8 mouse cellular contexts compared by ENCODE assay signal in the genomic region with DNA sequence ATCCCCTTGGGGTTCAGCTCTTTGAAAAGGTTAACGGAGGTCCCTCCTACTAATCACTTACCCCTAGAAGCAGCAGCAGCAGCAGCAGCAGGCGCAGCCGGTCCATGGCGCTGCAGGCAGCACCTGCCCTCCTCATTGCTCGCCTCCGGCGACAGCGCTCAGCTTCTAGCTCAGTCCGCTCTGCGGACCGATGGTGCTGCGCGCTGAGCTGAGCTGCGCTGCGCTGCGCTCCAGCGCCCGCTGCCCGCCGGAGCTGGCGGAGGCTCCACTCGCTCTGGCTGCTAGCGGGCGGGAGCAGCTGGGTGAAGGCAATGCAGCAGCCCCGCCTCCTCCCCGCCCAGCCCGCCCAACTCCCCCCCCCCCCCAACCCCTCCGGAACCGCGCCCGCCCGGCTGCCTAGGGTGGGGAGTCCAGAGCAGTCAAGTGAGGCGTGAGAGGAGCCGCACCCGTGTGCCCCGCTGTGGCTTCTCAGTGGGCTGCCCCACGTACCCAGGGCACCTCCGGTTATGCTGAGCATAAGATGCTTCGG. TPM values are rescaled to one million over a fixed set of nuclear protein-coding genes. Genes with fewer than 3 reads are reported as not detected.
DNase-seq lines count a peak whose midpoint lies in the region; ATAC-seq lines count a peak whose summit lies in the region.

A gene (minus strand): TSS at position 313 of the 529 bp plus-strand sequence.

- peak; percentile 46 to 58 for DNase-seq in left cerebral cortex, adult 18-20 months (ENCODE audit: low spot score in 2 of 2)
- DNase-seq in left cerebral cortex, adult 11 months (ENCODE audit: low spot score) = no peak
- DNase-seq in cerebellum, adult 11-12 months = peak; percentile 10
- peak; percentile 73 for DNase-seq in forelimb bud, embryonic 11.5 days (ENCODE audit: low read depth, low spot score)

- H3K4me3 ChIP-seq in kidney, embryonic 14.5 days (ENCODE audit: low read length) = peak within 1 kb of the TSS; percentile 50
- peak within 1 kb of the TSS; percentile 18 for H3K4me3 ChIP-seq in liver, embryonic 16.5 days (ENCODE audit: low read depth, low read length)

- WGBS in kidney, embryonic 14.5 days = 0% methylated on average over 32 of the region's 39 CpGs
- 1% methylated on average over 33 of the region's 39 CpGs for WGBS in liver, embryonic 16.5 days (ENCODE audit: insufficient replicate concordance)

- H3K27me3 ChIP-seq in kidney, embryonic 14.5 days (ENCODE audit: control insufficient read depth, insufficient read depth, low read length) = peaks cover 28% of the 10 kb centered on the region
- H3K27me3 ChIP-seq in liver, embryonic 16.5 days (ENCODE audit: control insufficient read depth, insufficient read depth, low read depth, low read length) = peaks cover 75% of the 10 kb centered on the region

- peak within 1 kb of the TSS; percentile 61 for H3K9ac ChIP-seq in kidney, embryonic 14.5 days (ENCODE audit: low read depth, low read length)
- H3K9ac ChIP-seq in liver, embryonic 16.5 days (ENCODE audit: low read depth, low read length) = no peak within 1 kb of the TSS

- no peak within 1 kb of the TSS for H3K27ac ChIP-seq in kidney, embryonic 14.5 days (ENCODE audit: low read depth, low read length)
- H3K27ac ChIP-seq in liver, embryonic 16.5 days (ENCODE audit: low read length) = no peak within 1 kb of the TSS

- peaks cover 22% of the 10 kb centered on the region; the same call in 1 of the 2 replicates for H3K4me1 ChIP-seq in kidney, embryonic 14.5 days (ENCODE audit: control insufficient read depth, insufficient read depth, low read length)
- H3K4me1 ChIP-seq in liver, embryonic 16.5 days (ENCODE audit: control insufficient read depth, low read depth, low read length) = no peaks in the 10 kb centered on the region

- peak; percentile 71 for ATAC-seq in kidney, embryonic 14.5 days (ENCODE audit: low FRiP score, low TSS enrichment)
- 0 out of 2 replicates have a peak, but pooled peaks have one; percentile 13 for ATAC-seq in liver, embryonic 16.5 days (ENCODE audit: low read depth)
- peak; percentile 57 for ATAC-seq in neutrophil, adult 5-6 weeks (ENCODE audit: extremely low read depth, insufficient number of reproducible peaks, low FRiP score, poor library complexity, severe bottlenecking)
- ATAC-seq in erythroid progenitor cell, adult 5-6 weeks (replicated peaks; ENCODE audit: low FRiP score, poor library complexity, severe bottlenecking) = no peak

- peak within 1 kb of the TSS; percentile 82 for H3K4me2 ChIP-seq in kidney, embryonic 14.5 days (replicated peaks; ENCODE audit: low read depth, low read length)
- peak within 1 kb of the TSS; percentile 12; the same call in 1 of the 2 replicates for H3K4me2 ChIP-seq in liver, embryonic 16.5 days (ENCODE audit: low read depth, low read length)

- no peaks in the 10 kb centered on the region for H3K36me3 ChIP-seq in kidney, embryonic 14.5 days (ENCODE audit: control insufficient read depth, insufficient read depth, low read length)
- no peaks in the 10 kb centered on the region for H3K36me3 ChIP-seq in liver, embryonic 16.5 days (ENCODE audit: control insufficient read depth, insufficient read depth)

- H3K9me3 ChIP-seq in kidney, embryonic 14.5 days (ENCODE audit: control insufficient read depth, low read length) = no peaks in the 10 kb centered on the region
- no peaks in the 10 kb centered on the region for H3K9me3 ChIP-seq in liver, embryonic 16.5 days (replicated peaks; ENCODE audit: control insufficient read depth, low read length)

RNA-seq across cellular contexts. Expression of the gene that starts here (rescaled TPM):
- total RNA-seq in left cerebral cortex, adult 18-20 months (2021) = 1 to 10 TPM; 1.1 to 1.7 TPM
- polyA plus RNA-seq in kidney, embryonic 14.5 days (2014; fragmentation: Nextera tagmentation; extraction: Ambion mirVana) = 16.8 and 23.4 TPM in 2 replicates
- 2.2 and 2.3 TPM in 2 replicates for polyA plus RNA-seq in liver, embryonic 16.5 days (2015; fragmentation: Nextera tagmentation; extraction: Ambion mirVana)
- total RNA-seq in neutrophil, adult 5-6 weeks (2017) = 2.6 and 3.4 TPM in 2 replicates
- total RNA-seq in erythroid progenitor cell, adult 5-6 weeks (2015; ENCODE audit: low replicate concordance) = not detected in 2 replicates
- not detected in 2 replicates for total RNA-seq in erythroid progenitor cell, adult 5-6 weeks (2017; ENCODE audit: low replicate concordance)
